Mouse (Mus musculus) frontal cortex, adult (tissue): ENCODE measurements around the gene Lgr5.

Experiments used
- ATAC-seq: cut with Nextera tagmentation; 2 replicates; pipeline ENCODE4 v1.9.2; 2017; ENCODE audit warnings: mild to moderate bottlenecking, moderate library complexity, mixed read lengths; ENCODE audit not compliant: low TSS enrichment

Gene Lgr5

DNA sequence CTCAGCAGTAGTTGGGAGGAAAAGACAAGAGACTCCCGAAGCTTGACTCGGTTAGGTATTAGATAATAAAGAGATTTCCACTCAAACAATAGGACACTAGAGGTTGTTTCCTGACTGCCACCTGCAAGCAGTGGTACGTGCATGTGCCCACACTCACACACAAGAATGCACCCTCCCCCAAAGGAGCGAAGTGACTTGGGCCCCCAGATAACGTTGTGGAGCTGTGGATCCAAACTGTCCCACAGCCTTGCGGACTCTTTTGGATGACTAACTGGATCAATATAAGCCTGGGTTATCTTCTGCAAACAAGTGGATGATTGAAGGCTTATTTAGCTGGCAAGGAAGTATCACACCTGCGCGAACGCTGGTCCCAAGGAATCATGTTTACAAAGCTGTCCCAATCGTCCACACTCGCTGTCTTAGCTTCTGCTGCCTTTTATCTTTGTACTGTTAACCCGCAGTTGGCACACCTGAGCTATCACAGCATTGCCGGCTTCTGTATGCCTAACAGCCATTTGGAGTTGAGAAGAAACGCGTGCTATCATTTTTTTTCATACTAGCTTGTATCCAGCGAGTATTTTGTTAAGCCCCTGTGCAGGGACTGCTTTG, 81.8 kb downstream of the Lgr5 start:
- ATAC-seq, result no peak

DNA sequence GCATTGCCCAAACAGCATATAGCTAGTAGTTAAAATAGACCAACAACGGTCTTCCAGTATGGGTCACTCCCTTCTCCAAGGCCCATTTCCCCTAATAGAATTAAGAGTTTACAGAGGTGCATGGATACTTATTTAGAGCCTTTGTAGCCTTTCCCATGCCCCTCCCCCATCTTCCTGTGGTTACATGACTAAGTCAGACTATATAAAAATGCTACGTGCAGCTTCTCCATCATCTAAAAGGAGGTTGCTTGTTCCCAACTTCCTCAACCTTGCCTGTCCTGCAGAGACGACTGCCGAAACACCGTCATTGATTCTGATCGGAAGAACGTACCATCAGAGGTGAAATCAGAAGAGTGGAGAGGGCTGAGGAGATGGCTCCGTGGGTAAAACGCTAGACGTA, 82.4 kb downstream of the Lgr5 start:
- ATAC-seq, result no peak

DNA sequence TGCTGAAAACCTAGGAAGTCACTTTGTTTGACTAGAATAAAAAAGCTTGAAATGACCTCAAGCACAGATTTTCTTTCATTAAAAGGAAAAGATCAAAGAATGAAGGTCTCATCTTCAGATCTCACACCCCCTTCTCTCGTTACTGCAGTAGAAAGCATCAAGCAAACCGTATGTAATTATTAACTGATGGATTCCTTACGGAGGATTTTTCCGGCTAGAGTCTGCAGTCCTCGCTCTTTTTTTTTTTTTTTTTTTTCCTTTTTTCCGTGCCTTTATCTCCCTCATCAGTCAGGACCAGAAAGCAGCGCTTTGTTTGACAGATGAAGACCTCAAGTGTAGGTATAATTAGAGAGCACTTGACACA, 93.8 kb downstream of the Lgr5 start:
- no peak for ATAC-seq

DNA sequence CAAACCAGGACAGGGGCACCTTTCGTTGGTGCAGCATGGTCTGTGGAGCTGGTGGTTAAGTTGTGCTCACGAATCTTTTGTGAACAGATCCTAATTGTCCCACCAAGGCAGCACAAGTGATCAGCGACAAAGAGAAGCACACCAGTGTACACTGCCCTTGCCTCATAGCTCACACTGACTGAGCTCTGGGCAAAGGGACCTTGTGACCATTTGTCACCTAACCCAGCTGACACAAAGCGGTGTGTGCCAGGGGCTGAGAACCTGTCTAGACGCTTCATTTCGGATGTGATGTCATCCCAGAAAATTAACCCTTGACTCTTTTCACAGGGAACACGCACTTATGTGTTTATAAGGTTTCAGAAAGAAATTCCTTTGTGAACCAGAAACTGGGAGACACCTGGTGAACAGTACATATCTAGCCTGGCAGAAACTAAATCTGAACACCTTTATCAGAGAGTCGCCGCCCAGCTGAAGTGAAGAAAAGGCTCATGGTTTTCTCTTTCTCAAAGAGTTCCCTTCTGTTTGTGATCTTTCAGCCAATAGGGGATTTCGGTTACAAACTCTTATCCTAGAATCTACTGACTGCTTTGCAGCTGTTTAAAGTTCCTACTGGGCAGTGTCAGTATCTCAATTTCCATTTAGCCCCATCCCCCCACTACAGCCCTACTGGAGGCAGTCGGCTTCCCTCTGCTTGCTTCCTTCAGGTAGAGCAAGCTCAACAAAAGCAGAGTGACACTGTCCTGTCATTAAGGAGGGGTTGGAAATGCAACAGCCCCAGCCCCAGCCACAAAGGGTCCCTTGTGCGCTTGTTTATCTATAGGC, 94.4 kb downstream of the Lgr5 start:
- ATAC-seq, result no peak

DNA sequence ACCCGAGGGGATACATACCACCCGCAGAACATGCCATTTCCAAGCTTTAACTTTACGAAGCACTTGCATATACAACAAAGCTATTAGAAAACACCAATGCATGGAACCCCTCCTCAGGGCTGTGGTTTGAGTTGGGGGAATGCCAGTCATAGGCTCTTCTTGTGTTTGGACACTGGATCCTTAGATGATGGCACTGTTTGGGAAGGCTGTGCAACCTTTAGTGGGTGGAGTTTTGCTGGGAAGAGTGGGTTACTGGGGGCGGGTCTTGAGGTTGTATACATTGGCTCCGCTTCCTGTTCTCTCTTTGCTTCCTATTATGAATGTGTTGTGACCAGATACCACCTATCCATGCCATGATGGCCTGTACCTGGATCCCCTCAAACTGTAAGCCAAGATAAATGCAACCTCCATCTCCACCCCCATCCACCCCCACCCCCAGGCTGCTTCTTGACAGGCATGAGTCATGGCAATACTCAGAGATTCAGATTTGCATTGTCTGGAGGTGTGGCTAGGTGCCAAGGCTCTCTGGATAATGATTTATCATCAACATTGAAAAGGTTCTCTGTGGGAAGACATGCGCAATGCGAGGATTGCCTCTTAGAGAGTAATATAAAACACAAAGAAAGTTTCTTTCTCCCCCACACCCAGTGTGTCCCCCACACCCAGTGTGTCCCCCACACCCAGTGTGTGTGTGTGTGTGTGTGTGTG, 95.6 kb downstream of the Lgr5 start:
- no peak for ATAC-seq

DNA sequence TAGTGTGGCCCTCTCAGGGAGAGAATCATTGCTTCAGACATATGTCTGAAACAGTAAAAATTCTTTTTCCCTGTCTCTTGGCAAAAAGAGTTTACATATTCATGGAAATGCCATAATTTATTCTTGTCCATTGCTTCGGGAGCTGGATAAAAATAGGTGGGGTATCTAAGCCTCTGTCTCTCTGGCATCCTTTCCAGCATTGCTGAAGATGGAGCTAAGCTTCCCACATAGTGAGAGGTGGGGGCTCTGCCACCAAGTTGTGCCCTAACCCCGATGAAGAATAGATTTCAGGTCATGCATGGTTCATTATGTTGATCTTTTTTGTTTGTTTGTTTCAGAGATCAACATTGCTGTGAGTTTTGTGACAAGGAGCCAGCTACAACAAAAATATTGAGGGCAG, 102.0 kb downstream of the Lgr5 start:
- peak; percentile 69; the same call in 1 of the 2 replicates for ATAC-seq

DNA sequence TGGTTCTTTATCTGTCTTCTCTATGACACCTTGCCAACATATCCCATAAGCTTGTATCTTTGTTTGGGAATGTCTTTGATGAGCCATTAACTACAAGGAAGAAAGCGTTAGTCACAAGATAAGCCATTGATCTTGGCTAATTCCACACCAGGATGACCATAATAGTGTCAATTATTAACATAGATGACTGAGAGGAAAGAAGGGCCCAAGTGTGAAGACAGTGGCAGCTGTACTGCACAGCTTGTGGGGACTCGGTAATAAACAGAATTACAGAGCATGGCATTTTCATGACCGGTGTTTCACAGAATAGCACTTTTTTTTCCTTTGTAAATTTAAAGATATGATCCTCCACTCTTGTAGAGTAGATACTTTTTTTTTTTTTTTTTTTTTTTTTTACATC, 102.9 kb downstream of the Lgr5 start:
- ATAC-seq, result no peak

DNA sequence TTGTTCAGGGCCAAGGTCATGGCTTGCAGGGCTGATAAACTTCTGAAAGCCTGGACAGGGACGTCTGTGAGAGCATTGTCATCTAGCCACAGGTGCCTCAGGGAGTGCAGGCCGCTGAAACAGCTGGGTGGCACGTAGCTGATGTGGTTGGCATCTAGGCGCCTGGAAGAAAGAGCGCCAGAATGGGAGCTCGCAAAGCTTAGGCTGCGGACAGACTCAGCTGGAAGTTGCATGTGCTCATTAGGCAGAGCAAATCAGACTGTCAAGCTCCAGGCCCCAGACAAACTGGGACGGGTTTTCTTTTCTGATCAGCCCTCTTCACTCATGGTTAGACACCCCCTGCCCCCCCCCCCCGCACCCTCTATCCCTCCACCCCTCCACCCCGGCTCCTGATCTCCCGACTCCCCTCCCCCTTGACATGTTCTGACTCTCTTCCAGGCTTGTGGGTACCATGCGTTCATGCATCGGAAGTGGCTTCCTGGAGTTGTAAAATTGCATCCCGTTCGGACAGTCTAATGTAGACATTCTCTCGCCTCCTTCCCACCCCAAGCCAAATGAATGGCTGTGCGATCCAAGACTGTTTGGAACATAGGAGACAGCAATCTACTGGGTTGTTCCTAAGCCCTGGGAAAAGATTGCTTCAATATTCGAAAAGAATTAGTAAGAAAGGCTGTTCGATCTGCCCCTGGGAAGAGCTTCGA, 109.0 kb downstream of the Lgr5 start:
- ATAC-seq, result peak; percentile 20; the same call in 1 of the 2 replicates

DNA sequence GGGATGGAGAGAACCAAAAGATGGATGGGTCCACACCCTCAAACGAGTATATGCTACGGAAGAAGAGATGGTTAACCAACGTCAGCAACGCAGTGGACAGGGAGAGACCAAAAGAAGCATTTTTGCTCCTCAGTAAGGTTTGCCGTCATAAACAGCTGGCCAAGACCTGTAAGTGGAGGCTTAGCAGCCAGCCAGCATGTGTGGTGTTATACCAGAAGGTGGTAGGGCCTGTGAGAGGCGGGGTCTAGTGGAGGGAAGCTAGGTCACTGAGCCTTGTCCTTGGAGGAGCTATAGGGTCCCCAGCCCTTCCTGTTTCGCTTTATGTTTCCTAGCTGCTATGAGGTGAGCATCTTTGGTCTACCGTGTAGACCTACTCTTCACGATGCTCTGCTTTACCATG, 111.1 kb downstream of the Lgr5 start:
- ATAC-seq, result no peak

DNA sequence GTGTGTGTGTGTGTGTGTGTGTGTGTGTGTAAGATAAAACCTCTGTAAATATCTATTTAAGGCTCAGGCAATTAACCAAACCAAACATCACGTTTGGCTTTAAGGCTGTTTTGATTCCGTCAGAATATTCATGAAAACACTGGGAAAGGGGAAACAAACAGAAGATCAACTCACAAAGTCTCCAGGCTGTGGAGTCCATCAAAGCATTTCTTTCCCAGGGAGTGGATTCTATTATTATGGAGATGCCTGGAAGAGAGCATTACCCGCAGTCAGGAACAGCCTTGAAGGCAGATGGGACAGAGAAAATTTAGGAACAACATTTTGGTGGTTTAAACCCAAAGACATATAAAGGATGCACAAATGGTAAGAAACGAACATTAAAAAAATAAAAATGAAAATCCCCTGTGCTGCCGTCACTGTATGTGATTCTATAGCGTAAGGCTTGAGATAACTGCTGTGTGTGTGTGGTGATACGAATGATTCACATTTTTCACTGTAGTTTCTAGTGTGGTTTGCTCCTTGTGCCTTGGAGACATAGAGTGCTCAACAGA, 112.5 kb downstream of the Lgr5 start:
- no peak for ATAC-seq

DNA sequence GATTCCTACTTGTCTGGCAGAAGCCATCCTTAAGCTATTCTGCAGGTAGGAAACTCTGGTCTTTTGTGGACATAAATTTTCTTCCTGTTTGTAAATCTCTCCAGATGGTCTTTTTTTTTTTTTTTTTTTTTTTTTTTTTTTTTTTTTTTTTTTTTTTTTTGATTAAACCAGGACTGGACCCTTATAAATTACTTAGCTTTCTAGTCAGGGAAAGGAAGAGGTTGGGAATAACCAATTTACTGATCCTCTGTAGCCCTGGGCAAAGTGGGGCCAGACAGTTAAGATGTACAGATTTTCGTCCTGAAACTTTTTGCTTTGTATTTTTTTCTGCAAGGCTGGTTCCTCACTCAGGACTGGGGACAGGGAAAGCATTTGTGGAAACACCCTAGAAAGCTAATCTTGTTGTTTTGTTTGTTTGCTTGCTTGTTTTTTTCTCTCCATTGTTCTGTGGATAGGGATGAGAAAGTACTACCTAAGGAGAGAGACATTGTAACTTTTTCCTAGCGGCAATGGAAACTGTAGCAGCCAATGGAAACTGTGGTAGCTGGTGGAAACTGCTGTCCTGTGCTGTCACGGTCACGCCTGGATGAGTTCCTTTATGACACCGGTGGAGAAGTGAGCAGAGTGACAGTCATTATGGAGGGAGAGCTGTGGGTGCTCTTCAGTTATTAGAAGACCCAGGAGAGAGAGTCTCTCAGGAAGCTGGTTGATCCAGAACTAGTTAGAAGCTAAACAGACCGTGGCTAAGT, 114.2 kb downstream of the Lgr5 start:
- ATAC-seq, result no peak

DNA sequence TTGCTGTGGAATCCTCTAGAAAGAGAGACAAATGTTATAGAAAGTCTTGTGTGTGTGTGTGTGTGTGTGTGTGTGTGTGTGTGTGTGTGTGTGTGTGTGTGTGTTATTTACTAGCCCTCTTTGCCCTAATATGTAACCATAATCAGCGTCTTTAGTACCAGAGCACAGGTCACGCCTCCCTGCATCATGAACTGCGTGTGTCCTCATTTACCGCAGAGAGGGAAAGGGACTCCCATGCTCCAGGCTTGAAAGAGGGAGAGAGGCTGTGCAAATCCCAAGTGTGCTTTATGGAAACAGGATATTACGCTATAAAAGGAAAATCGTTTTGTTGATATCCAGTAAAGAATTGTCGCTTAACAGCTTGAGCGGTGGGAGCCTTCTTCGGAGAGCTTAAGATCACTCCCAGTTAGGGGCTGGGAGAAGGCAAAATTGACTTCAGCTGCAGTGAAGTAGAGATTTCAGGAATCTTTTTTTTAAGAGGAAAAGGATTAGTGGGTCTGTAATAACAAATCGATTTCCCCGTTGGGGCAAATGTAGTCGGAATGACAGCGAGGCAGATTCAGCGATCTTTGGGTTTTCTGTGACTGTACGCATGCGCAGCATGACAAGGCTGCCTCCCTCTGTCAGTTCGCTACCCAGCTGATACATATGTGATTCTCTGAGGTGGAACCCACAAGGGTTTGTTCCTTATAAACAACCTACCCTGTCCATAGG, 116.8 kb downstream of the Lgr5 start:
- ATAC-seq, result peak; percentile 59

DNA sequence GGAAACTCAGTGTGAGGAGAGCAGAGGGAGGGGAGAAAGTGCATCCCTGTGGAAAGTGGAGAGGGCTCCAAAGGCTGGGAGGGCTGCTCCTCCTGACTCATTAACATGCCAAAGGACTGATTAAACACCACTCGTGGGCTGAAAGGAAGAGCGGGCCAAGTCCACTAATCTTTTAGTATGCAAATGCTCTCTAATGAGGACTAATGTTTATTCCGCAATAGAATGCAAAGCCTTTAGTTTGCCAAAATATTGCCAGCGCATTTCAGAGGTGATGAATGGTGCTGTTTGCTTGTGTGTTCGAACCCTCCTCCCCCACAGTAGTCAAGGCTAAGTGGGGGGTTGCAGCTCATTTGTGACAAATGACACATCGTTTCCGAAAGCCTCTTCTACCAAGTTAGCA, 118.5 kb downstream of the Lgr5 start:
- ATAC-seq, result no peak

DNA sequence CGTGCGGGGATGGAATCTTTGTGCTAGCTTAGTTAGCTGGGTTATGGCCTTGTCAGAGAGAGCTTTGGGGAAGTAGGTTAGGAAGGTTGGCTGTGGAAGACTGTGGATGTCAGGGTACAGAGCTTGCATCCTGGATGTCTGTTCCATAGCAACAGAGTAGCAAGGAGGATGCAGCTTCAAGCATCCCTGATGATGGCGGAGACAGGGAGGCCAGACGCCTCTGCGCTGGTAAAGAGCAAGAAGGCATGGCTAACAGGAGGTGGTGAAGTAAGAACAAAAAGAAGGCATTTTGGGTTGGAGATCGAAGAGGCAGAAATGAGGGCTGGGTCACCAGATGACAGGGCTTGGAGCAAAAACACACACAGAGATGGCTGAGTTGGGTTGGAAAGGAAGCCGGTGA, 118.9 kb downstream of the Lgr5 start:
- ATAC-seq, result no peak

DNA sequence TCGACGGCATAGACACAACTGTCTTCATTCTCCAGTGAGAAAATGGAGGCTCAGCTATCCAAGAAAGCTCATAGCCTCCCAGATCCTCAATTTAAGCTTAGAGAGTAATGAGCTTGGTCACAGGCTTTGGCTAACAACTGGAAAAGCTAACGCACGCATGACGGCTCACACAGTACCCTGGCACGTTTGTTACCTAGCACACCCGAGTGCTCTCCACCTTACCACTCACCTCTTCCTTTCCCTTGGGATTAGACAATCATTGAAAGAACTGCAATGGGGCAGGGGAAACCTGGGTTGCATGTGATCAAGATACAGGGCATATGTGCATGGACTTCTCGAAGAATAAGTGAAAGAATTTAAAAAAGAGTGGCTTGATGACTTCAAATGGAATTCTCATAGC, 119.6 kb downstream of the Lgr5 start:
- ATAC-seq, result no peak

DNA sequence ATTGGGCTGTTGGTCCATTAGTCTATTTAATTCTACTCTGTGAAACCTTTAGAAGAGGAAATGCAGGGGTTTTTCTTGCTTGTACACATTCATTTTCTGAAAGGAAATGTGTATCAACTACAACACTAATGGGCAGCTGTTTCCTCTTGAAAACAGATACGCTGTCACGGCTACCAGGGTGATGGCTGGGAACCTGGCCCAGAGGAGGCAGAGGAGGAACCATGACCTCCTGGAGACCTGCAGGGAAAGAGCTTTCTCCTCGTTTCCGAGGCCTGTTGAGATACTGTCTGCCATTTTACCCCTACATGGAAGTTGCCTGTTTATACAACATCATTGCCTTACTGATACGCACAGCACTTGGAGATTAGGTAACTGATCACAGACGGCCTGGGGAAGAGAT, 121.8 kb downstream of the Lgr5 start:
- no peak for ATAC-seq

DNA sequence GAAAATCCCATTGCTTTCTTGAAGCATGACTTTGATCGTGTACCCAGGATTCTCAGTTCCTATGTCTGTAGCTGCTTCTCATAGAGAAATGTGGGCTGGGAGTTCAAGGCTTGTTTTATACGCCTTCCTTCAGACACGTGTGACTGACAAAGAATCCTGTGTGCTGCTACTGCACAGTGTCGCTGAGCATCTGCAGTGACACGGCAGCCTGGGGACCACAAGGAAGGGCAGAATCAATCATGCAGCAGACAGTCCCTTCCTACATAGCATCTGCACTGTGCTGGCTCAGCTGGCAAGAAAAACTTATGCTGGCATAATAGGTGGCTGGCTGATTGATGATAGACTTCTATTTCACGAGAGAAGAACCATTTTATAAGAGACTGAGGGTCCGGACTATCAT, 122.5 kb downstream of the Lgr5 start:
- no peak for ATAC-seq

DNA sequence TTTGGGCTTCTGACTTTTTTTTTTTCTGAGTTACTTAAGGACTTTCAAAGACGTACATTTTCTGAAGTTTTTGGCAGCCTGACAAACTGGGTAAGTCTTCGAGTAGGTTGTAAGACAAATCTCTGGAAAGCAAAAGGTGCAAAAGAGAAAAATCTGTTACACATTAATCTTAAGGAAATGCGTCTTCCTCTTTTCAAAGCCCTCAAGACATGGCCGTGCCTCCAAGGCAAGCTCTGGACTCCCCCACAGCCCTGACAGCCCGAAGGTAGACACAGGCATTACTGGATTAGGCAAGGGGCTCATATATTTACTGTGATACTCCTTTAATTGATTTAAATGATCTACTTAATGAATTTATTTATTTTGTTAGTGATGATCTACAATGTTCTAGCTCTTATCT, 124.9 kb downstream of the Lgr5 start:
- no peak for ATAC-seq

DNA sequence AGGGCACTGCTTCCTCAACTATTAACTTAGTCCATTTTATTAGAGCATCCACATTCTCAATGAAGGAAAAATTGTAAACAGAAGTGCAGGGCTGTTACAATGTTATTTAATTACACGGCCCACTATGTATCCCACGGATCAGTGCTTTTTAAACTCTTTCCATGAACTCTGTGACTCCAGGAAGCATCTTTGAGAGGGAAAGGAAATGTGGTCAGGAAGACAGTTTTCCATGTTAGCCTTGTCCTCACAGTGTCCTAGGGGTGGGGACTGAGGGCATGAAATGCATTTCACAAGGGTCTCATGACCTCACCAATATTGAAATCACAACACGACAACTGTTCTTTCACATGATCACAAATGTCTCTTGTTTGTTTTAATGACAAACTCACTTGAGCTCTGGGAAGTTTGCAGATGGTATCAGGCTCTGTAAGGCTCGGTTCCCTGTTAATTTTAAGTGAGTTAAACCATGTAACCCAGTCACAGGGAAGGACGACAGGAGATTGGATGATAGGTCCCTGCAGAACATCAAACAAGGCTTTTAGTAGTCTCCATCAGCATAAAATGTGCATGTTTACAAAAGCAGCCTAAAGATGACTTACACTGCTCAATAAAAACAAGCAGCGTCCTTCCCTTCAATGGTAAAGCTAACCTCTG, 130.1 kb downstream of the Lgr5 start:
- ATAC-seq, result no peak

DNA sequence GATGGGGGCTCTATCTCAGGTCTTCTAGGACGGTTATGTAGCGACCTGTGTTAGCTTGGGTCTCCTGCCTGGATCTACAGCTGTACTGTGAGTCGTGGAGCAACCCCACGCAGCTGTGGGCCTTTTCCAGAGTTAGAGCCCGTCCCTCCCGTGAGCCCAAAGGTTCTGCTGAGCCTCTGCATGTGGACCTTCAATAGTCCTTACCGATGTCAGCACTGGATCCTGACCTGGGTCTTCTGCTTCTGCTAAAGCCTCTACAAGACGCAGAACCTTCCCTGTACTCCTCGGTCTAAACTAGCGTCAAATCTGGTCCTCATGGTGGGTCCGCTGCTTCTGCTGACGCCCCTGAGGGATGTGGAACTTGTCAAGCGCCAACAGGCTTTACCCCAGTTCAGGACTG, 139.0 kb downstream of the Lgr5 start:
- ATAC-seq, result no peak
